Mouse (Mus musculus): ENCODE data around the gene Egfl7.

GRCm38 (mm10) chr2:26543155-26543554 lies 36.7 kb upstream of the Egfl7 start:
- no peak for TF ChIP-seq CTCF (IDR thresholded peaks at IDR 0.05; ENCODE audit: low read depth)
- TF ChIP-seq EP300 (IDR thresholded peaks at IDR 0.05; ENCODE audit: low read depth) = 0 out of 2 replicates have a peak, but pooled peaks have one; percentile 19
